Mouse (Mus musculus) adrenal gland, postnatal 14 days (tissue): ENCODE results near the gene Gnao1. TPM values are rescaled to one million over a fixed set of nuclear protein-coding genes. Genes with fewer than 3 reads are reported as not detected.

Experiments used
- DNase-seq: peaks from one replicate; pipeline ENCODE4 v3.0.0; 2021; ENCODE audit warnings: mixed read lengths
- microRNA-seq, 2 experiments: library from miRNA; unstranded; fragments of <30 nt; microRNA quantifications; one replicate each; pipeline ENCODE4 v1.2.0; 2021
- total RNA-seq: library from RNA; stranded (reverse); gene quantifications from 2 replicates; pipeline ENCODE4 v1.2.3, GENCODE M21; 2021

Gnao1 gene
- total RNA-seq, 1 experiment from 2014 or later = 39.3 TPM

- no peak for DNase-seq
Observed at GRCm38 (mm10) chr8:94009243-94009845, 199.6 kb downstream of the Gnao1 start.

- no peak for DNase-seq
Observed at GRCm38 (mm10) chr8:94010101-94010705, 200.4 kb downstream of the Gnao1 start.

- DNase-seq = no peak
Observed at GRCm38 (mm10) chr8:94011076-94012012, 201.6 kb downstream of the Gnao1 start.

- peak; percentile 88 for DNase-seq
Observed at GRCm38 (mm10) chr8:94012013-94012951, 202.5 kb downstream of the Gnao1 start, which contains the start of gene Amfr. Gene Amfr, minus strand, starts transcription at chr8:94012842.

GRCm38 (mm10) chr8:94013026-94013612 is 203.4 kb downstream of the Gnao1 start:
- DNase-seq = no peak

Small RNA genes within 50 kb of the gene (microRNA-seq; reads per million reads assigned to microRNA genes)
- gene Gm24159 = 0 reads per million in 2 experiments

Other genes with a start within 250 kb of the Gnao1 start
- gene Amfr, start 202.9 kb downstream of the Gnao1 start, total RNA-seq = 156 and 169 TPM in 2 replicates
- 43.3 and 50.4 TPM in 2 replicates for gene Nudt21, start 227.1 kb downstream of the Gnao1 start, total RNA-seq
- gene Ogfod1, start 227.2 kb downstream of the Gnao1 start, total RNA-seq = 16.4 and 18.2 TPM in 2 replicates